Mouse (Mus musculus): ENCODE results near the gene Zfp827. TPM values are rescaled to one million over a fixed set of nuclear protein-coding genes. Genes with fewer than 3 reads are reported as not detected.

Zfp827 gene
- polyA plus RNA-seq, 1 experiment from 2014 or later, result 4.5 TPM

- no peak for ATAC-seq (replicated peaks; ENCODE audit: low FRiP score, low read depth)
- WGBS, result 54% methylated on average over 9 of the region's 9 CpGs
- Histone ChIP-seq H3K36me3 (ENCODE audit: insufficient read depth, low read length) (no peaks in the 10 kb centered on the region), H3K4me1 (replicated peaks; ENCODE audit: insufficient read depth, low read length) (no peaks in the 10 kb centered on the region; the same call in 1 of the 2 replicates), H3K4me3 (replicated peaks; ENCODE audit: low read depth, low read length) (no peak overlapping the region), H3K9me3 (replicated peaks; ENCODE audit: low read length) (no peaks in the 10 kb centered on the region), H3K27ac (peak overlapping the region; percentile 26), H3K9ac (ENCODE audit: low read depth, low read length) (peak overlapping the region; percentile 18; the same call in 1 of the 2 replicates), H3K27me3 (ENCODE audit: insufficient read depth, low read length) (no peaks in the 10 kb centered on the region), H3K4me2 (ENCODE audit: low read length) (no peak overlapping the region)
- DNase-seq (ENCODE audit: low spot score), result peak; percentile 34
- no peak for TF ChIP-seq CTCF (IDR thresholded peaks at IDR 0.05; ENCODE audit: low read depth)
Observed at GRCm38 (mm10) chr8:79113533-79113932, 85.3 kb downstream of the Zfp827 start.

GRCm38 (mm10) chr8:79114561-79114960, 86.3 kb downstream of the Zfp827 start:
- Histone ChIP-seq H3K4me1 (replicated peaks; ENCODE audit: insufficient read depth, low read length) (no peaks in the 10 kb centered on the region; the same call in 1 of the 2 replicates), H3K27ac (no peak overlapping the region), H3K9ac (ENCODE audit: low read depth, low read length) (no peak overlapping the region), H3K36me3 (ENCODE audit: insufficient read depth, low read length) (peaks cover 8% of the 10 kb centered on the region; the same call in 1 of the 2 replicates), H3K9me3 (replicated peaks; ENCODE audit: low read length) (no peaks in the 10 kb centered on the region), H3K4me3 (replicated peaks; ENCODE audit: low read depth, low read length) (no peak overlapping the region), H3K27me3 (ENCODE audit: insufficient read depth, low read length) (no peaks in the 10 kb centered on the region), H3K4me2 (ENCODE audit: low read length) (no peak overlapping the region)
- 65% methylated on average over 6 of the region's 6 CpGs for WGBS
- TF ChIP-seq CTCF (IDR thresholded peaks at IDR 0.05; ENCODE audit: low read depth), result no peak
- no peak for DNase-seq (ENCODE audit: low spot score)
- ATAC-seq (replicated peaks; ENCODE audit: low FRiP score, low read depth), result peak; percentile 50; the same call in 1 of the 2 replicates

GRCm38 (mm10) chr8:79116436-79116835, 88.2 kb downstream of the Zfp827 start:
- no peak overlapping the region for H3K27ac ChIP-seq

GRCm38 (mm10) chr8:79117711-79118110, 89.5 kb downstream of the Zfp827 start:
- 87% methylated on average over 7 of the region's 7 CpGs for WGBS
- no peak for TF ChIP-seq CTCF (IDR thresholded peaks at IDR 0.05; ENCODE audit: low read depth)
- no peaks in the 10 kb centered on the region for H3K9me3 ChIP-seq (replicated peaks; ENCODE audit: low read length)
- DNase-seq (ENCODE audit: low spot score) (no peak), ATAC-seq (replicated peaks; ENCODE audit: low FRiP score, low read depth) (no peak)
- no peak overlapping the region for H3K27ac ChIP-seq
- H3K27me3 ChIP-seq (ENCODE audit: insufficient read depth, low read length), result no peaks in the 10 kb centered on the region
- H3K4me1 ChIP-seq (replicated peaks; ENCODE audit: insufficient read depth, low read length), result no peaks in the 10 kb centered on the region; the same call in 1 of the 2 replicates
- peaks cover 21% of the 10 kb centered on the region; the same call in 1 of the 2 replicates for H3K36me3 ChIP-seq (ENCODE audit: insufficient read depth, low read length)
- H3K4me2 ChIP-seq (ENCODE audit: low read length), result no peak overlapping the region
- H3K9ac ChIP-seq (ENCODE audit: low read depth, low read length), result no peak overlapping the region
- no peak overlapping the region for H3K4me3 ChIP-seq (replicated peaks; ENCODE audit: low read depth, low read length)

More at GRCm38 (mm10) chr8:79116436-79116835, 88.2 kb downstream of the Zfp827 start:
- no peak for DNase-seq (ENCODE audit: low spot score)
- Histone ChIP-seq H3K4me2 (ENCODE audit: low read length) (no peak overlapping the region), H3K4me3 (replicated peaks; ENCODE audit: low read depth, low read length) (no peak overlapping the region), H3K9me3 (replicated peaks; ENCODE audit: low read length) (no peaks in the 10 kb centered on the region), H3K36me3 (ENCODE audit: insufficient read depth, low read length) (peaks cover 19% of the 10 kb centered on the region; the same call in 1 of the 2 replicates), H3K27me3 (ENCODE audit: insufficient read depth, low read length) (no peaks in the 10 kb centered on the region), H3K9ac (ENCODE audit: low read depth, low read length) (no peak overlapping the region), H3K4me1 (replicated peaks; ENCODE audit: insufficient read depth, low read length) (no peaks in the 10 kb centered on the region; the same call in 1 of the 2 replicates)
- 71% methylated on average over 7 of the region's 7 CpGs for WGBS
- ATAC-seq (replicated peaks; ENCODE audit: low FRiP score, low read depth), result no peak
- no peak for TF ChIP-seq CTCF (IDR thresholded peaks at IDR 0.05; ENCODE audit: low read depth)

- H3K4me3 ChIP-seq (replicated peaks; ENCODE audit: low read depth, low read length), result no peak overlapping the region
- H3K4me1 ChIP-seq (replicated peaks; ENCODE audit: insufficient read depth, low read length), result no peaks in the 10 kb centered on the region
- DNase-seq (ENCODE audit: low spot score) (no peak), ATAC-seq (replicated peaks; ENCODE audit: low FRiP score, low read depth) (no peak)
- no peak overlapping the region for H3K9ac ChIP-seq (ENCODE audit: low read depth, low read length)
- WGBS, result 88% methylated on average over 1 of the region's 1 CpGs
- no peak overlapping the region for H3K4me2 ChIP-seq (ENCODE audit: low read length)
- no peak for TF ChIP-seq CTCF (IDR thresholded peaks at IDR 0.05; ENCODE audit: low read depth)
- H3K27ac ChIP-seq, result no peak overlapping the region
- H3K27me3 ChIP-seq (ENCODE audit: insufficient read depth, low read length), result no peaks in the 10 kb centered on the region
- peaks cover 24% of the 10 kb centered on the region; the same call in 1 of the 2 replicates for H3K36me3 ChIP-seq (ENCODE audit: insufficient read depth, low read length)
- H3K9me3 ChIP-seq (replicated peaks; ENCODE audit: low read length), result no peaks in the 10 kb centered on the region
Observed at GRCm38 (mm10) chr8:79121614-79122013, 93.4 kb downstream of the Zfp827 start.

GRCm38 (mm10) chr8:79124231-79124630, 96.0 kb downstream of the Zfp827 start:
- Histone ChIP-seq H3K4me1 (replicated peaks; ENCODE audit: insufficient read depth, low read length) (no peaks in the 10 kb centered on the region), H3K27me3 (ENCODE audit: insufficient read depth, low read length) (no peaks in the 10 kb centered on the region), H3K4me2 (ENCODE audit: low read length) (no peak overlapping the region), H3K4me3 (replicated peaks; ENCODE audit: low read depth, low read length) (no peak overlapping the region), H3K27ac (no peak overlapping the region), H3K9ac (ENCODE audit: low read depth, low read length) (no peak overlapping the region), H3K9me3 (replicated peaks; ENCODE audit: low read length) (no peaks in the 10 kb centered on the region), H3K36me3 (ENCODE audit: insufficient read depth, low read length) (peaks cover 19% of the 10 kb centered on the region; the same call in 1 of the 2 replicates)
- WGBS, result 76% methylated on average over 4 of the region's 4 CpGs
- DNase-seq (ENCODE audit: low spot score) (no peak), ATAC-seq (replicated peaks; ENCODE audit: low FRiP score, low read depth) (no peak)
- TF ChIP-seq CTCF (IDR thresholded peaks at IDR 0.05; ENCODE audit: low read depth), result no peak

All from kidney, postnatal 0 days (tissue).